Mouse (Mus musculus): ENCODE measurements around the gene Btbd1. TPM values are rescaled to one million over a fixed set of nuclear protein-coding genes. Genes with fewer than 3 reads are reported as not detected.

Gene Btbd1
- polyA plus RNA-seq (2021) = 64.7 TPM

DNA sequence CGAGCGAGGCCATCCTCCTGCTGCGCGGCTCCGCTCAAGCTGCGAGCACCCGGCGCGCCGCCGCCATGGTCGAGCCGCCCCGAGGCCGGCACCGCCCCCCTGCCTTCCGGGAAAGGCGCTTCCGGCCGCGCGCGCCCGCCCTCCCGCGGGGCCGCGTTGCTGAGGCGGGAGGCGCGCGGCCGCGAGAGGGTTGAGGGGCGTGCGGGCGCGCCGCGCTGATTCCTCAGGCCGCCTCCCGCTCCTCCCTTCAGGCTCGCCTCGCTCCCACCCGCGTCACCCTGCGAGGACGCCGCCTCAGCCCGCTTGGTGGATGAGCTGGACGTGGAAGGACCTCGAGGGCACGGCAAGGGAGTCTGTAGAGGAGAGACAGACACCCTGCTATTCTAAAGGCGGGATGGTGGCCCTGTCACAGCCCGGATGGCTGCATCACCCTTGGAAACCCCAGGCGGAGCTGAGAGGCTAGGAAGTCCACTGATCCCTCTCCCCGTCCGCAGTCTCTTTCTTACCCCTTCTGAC lies at the start of gene Btbd1:
Btbd1 (minus strand) TSS at position 53 of the 516 bp plus-strand sequence.
- no peak for TF ChIP-seq CTCF (IDR thresholded peaks at IDR 0.05)
- no peak for DNase-seq (ENCODE audit: low read depth, low spot score)
- H3K27me3 ChIP-seq = peaks cover 3% of the 10 kb centered on the region
- peak; percentile 72 for ATAC-seq
- CTCF ChIA-PET = no interaction called here
- POLR2A ChIA-PET = no interaction called here
- in situ Hi-C loops (cut with MboI; ENCODE audit: low pct_unique_long_range_greater_than_20kb) = no loop called here

DNA sequence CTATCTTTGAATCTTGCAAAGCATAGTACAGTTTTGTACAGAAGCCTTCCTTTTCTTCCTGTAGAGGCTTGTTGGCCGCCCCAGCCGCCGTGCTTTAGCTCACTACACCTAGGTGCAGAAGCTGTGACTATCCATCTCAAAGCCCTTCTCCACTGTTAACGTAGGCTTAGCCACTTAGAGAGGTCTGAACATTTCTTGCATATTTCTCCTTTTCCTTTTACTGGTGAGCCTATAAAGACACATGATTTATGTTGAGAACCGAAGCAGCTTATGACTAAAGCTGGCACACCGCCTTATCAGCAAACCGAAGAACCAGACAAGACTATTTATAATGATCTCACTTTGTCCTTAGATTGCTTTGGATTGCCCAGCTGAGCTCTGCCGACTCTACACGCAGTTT lies 46.1 kb upstream of the Btbd1 start:
- in situ Hi-C loops (cut with MboI; ENCODE audit: low pct_unique_long_range_greater_than_20kb) = loop anchor here (10.0 kb wide), 1 partner anchor 389 kb away; no protein-coding TSS in a partner anchor
- TF ChIP-seq CTCF (IDR thresholded peaks at IDR 0.05) = no peak
- POLR2A ChIA-PET = interaction anchor here (1.0 kb wide), 1 partner anchor 56 kb away, joined by 3 read pairs; no protein-coding TSS in a partner anchor
- CTCF ChIA-PET = interaction anchor here (0.9 kb wide), 1 partner anchor 33 kb away, joined by 3 read pairs; no protein-coding TSS in a partner anchor
- H3K27me3 ChIP-seq = no peaks in the 10 kb centered on the region
- peak; percentile 46 for DNase-seq (ENCODE audit: low read depth, low spot score)
- peak; percentile 73 for ATAC-seq

DNA sequence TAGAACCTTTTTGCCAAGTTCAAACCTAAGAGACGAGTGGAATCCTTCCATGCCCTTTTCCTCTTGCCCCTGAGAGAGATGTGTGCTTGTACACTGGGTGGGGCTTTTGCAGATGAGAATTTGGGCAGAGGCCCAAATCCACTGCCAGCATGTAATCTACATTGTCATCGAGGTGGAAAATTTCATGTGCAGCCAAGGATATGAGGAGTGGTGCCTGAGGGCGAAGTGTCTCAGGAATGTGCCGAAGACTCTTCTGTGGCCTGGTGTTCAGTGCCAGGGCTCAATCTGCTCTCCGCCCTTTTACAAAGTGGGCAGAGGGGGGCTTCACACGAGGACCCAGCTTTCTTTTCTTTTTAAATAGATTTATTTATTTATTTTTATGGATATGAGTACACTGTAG lies 45.4 kb upstream of the Btbd1 start:
- no peaks in the 10 kb centered on the region for H3K27me3 ChIP-seq
- CTCF ChIA-PET = interaction anchor here (0.9 kb wide), 1 partner anchor 33 kb away, joined by 3 read pairs; no protein-coding TSS in a partner anchor
- no peak for TF ChIP-seq CTCF (IDR thresholded peaks at IDR 0.05)
- in situ Hi-C loops (cut with MboI; ENCODE audit: low pct_unique_long_range_greater_than_20kb) = loop anchor here (5.0 to 10.0 kb wide), 2 partner anchors 58 to 390 kb away; partner anchors contain the start of gene Hdgfl3
- DNase-seq (ENCODE audit: low read depth, low spot score) (peak; percentile 70), ATAC-seq (peak; percentile 86)
- POLR2A ChIA-PET = interaction anchor here (0.8 kb wide), 1 partner anchor 13 kb away, joined by 4 read pairs; no protein-coding TSS in a partner anchor

DNA sequence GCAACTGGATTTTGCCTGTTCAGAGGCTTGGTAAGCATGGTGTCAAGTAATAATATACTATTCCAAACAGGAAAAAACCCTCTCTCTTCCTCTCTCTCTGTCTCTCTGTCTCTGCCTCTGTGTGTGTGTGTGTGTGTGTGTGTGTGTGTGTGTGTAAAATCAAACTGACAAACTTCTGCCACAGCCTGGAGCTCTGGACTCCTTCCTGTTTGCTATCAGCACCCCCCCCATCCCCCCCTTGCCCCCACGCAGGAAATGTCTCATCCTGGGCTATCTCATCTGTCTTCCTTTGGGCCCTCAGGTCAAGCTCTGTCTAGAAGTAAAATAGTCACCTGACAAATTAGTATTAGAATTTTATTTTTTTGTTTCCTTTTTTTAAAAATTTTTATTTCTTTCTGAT lies 44.6 kb upstream of the Btbd1 start:
- H3K27me3 ChIP-seq = no peaks in the 10 kb centered on the region
- no peak for DNase-seq (ENCODE audit: low read depth, low spot score)
- in situ Hi-C loops (cut with MboI; ENCODE audit: low pct_unique_long_range_greater_than_20kb) = loop anchor here (5.0 to 10.0 kb wide), 2 partner anchors 58 to 391 kb away; partner anchors contain the start of gene Hdgfl3
- TF ChIP-seq CTCF (IDR thresholded peaks at IDR 0.05) = no peak
- POLR2A ChIA-PET = interaction anchor here (0.8 kb wide), 1 partner anchor 12 kb away, joined by 4 read pairs; no protein-coding TSS in a partner anchor
- CTCF ChIA-PET = interaction anchor here (1.4 kb wide), 1 partner anchor 81 kb away, joined by 3 read pairs; no protein-coding TSS in a partner anchor
- ATAC-seq = no peak

DNA sequence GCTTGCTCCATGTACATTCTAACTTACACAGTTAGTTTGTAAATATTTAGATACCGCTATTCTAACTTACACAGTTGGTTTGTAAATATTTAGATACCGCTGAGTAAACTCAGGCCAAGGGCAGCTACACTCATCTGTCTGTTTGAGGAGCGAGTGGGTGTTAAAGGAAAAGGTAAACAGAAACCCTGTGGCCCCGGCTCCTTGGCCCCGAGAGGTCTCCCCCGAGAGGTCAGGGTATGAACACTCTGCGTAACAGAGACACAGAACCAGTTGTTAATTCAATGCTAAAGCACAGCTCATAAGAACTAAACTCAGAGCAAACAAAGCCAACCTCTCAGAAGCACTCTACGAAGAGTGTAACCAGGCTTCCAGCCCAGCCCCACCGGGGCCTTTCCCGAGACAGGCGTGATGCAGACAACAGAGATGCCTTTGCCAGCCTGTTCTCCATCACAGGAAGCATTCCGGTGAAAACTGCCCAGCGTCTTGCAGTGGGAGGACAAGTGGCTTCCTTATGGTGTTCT lies 43.3 kb upstream of the Btbd1 start:
- in situ Hi-C loops (cut with MboI; ENCODE audit: low pct_unique_long_range_greater_than_20kb) = loop anchor here (5.0 to 10.0 kb wide), 2 partner anchors 60 to 392 kb away; partner anchors contain the start of gene Hdgfl3
- DNase-seq (ENCODE audit: low read depth, low spot score) = no peak
- POLR2A ChIA-PET = no interaction called here
- ATAC-seq = no peak
- TF ChIP-seq CTCF (IDR thresholded peaks at IDR 0.05) = no peak
- CTCF ChIA-PET = no interaction called here
- H3K27me3 ChIP-seq = no peaks in the 10 kb centered on the region

DNA sequence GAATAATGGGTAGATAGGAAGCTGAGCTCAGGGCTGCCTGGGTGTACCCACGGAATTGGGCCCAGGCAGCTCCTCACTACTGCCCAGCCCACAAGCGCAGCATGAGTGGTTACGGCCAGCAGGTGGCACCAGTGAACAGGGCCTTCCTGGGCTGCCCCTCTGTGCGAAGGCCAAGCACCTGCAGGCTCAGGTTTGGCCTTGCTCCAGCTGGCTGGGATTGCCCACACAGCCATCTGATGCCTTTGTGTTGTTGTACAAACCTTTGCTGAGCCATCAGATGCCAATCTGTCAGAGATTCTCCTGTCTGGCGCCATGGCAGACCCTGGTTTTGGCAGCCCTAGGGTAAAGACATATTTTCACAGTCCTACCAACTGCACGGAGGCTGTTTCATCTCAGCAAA lies 38.9 kb upstream of the Btbd1 start:
- TF ChIP-seq CTCF (IDR thresholded peaks at IDR 0.05) = no peak
- CTCF ChIA-PET = interaction anchor here (0.7 to 4.7 kb wide), 13 partner anchors 11 to 251 kb away, joined by 3 to 33 read pairs (median 4); no protein-coding TSS in a partner anchor
- H3K27me3 ChIP-seq = no peaks in the 10 kb centered on the region
- in situ Hi-C loops (cut with MboI; ENCODE audit: low pct_unique_long_range_greater_than_20kb) = loop anchor here (10.0 kb wide), 1 partner anchor 257 kb away; no protein-coding TSS in a partner anchor
- POLR2A ChIA-PET = no interaction called here
- ATAC-seq (peak; percentile 91), DNase-seq (ENCODE audit: low read depth, low spot score) (no peak)

DNA sequence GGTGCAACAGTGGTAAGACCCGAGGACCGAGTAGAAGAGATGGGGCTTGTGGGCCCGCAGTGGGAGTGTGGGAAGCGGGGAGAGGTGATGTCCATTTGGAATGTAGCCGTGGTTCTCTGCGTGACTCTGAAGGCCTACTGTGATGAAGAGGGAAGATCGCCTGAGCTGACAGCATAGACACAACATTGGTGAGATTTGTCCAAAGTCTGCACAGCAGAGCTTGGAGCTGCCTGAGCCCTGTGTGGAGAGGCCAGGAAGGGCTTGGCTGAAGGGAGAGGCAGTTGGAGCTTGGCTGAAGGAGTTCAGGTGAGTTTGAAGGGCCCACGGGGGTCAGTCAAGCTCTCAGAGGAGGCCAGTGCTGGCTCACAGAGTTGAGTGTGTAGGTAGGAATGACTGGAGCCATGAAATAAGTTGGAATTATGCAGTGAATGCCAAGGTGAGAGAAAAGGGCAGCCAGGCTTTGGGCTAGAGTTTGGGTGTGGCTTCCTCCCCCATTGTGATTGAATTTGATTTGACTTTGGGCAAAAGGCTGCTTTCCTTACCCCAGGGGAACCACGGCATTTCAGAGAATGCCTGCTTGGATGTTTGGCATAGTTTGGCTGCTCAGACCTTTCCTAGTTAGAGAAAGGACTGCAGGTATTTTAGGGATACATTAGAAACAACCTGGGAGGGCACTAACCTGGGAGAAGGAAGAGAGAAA lies 38.1 kb upstream of the Btbd1 start:
- H3K27me3 ChIP-seq = no peaks in the 10 kb centered on the region
- ATAC-seq (no peak), DNase-seq (ENCODE audit: low read depth, low spot score) (no peak)
- ChIA-PET POLR2A (no interaction called here), CTCF (interaction anchor here (0.7 to 4.7 kb wide), 12 partner anchors 12 to 252 kb away, joined by 3 to 33 read pairs (median 5); no protein-coding TSS in a partner anchor)
- in situ Hi-C loops (cut with MboI; ENCODE audit: low pct_unique_long_range_greater_than_20kb) = loop anchor here (10.0 kb wide), 1 partner anchor 257 kb away; no protein-coding TSS in a partner anchor
- no peak for TF ChIP-seq CTCF (IDR thresholded peaks at IDR 0.05)

DNA sequence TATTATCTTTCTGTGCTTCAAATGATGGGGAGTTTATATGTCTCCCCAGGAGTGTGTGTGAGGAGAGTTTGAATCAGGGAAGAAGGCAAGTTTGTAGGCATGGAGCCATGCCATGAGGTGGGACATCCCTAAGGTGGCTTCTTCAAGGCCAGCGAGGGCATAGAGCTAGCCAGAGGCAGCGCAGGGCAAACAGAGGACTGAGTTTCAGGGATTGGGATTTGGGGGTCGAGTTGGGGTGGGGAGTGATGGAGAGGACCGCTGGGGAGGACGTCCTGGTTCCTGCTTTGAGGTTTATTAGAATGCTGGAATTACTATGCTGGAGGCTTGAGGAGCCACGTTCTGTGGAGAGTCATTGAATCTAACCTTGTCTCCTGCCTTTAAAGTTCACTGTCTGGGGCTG lies 36.7 kb upstream of the Btbd1 start:
- POLR2A ChIA-PET = no interaction called here
- in situ Hi-C loops (cut with MboI; ENCODE audit: low pct_unique_long_range_greater_than_20kb) = loop anchor here (10.0 kb wide), 1 partner anchor 259 kb away; no protein-coding TSS in a partner anchor
- DNase-seq (ENCODE audit: low read depth, low spot score) = no peak

DNA sequence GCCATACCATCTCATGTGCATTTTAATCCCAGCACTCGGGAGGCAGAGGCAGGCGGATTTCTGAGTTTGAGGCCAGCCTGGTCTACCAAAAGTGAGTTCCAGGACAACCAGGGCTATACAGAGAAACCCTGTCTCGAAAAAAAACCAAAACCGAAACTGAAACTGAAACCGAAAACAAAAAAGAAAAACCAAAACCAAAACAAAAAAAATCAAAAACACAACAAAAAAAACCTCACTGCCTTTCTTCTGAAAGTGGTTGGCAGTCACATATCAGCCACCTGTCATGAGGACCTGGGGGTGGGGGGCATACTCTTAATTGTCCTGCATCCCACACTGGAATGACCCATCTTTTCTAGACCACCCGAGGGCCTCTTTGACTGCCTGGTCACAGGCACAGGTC lies 35.3 kb upstream of the Btbd1 start:
- CTCF ChIA-PET = interaction anchor here (4.7 kb wide), 1 partner anchor 91 kb away, joined by 33 read pairs; no protein-coding TSS in a partner anchor
- POLR2A ChIA-PET = no interaction called here
- no peaks in the 10 kb centered on the region for H3K27me3 ChIP-seq
- in situ Hi-C loops (cut with MboI; ENCODE audit: low pct_unique_long_range_greater_than_20kb) = loop anchor here (10.0 kb wide), 1 partner anchor 260 kb away; no protein-coding TSS in a partner anchor
- no peak for DNase-seq (ENCODE audit: low read depth, low spot score)
- no peak for TF ChIP-seq CTCF (IDR thresholded peaks at IDR 0.05)
- ATAC-seq = no peak

More for the DNA sequence above, 36.7 kb upstream of the Btbd1 start:
- CTCF ChIA-PET = interaction anchor here (4.7 kb wide), 1 partner anchor 89 kb away, joined by 33 read pairs; no protein-coding TSS in a partner anchor
- TF ChIP-seq CTCF (IDR thresholded peaks at IDR 0.05) = no peak
- H3K27me3 ChIP-seq = no peaks in the 10 kb centered on the region
- ATAC-seq = no peak
